Mouse (Mus musculus) lung, postnatal 0 days (tissue): ENCODE measurements around the gene Dram2. TPM values are rescaled to one million over a fixed set of nuclear protein-coding genes. Genes with fewer than 3 reads are reported as not detected.

ENCODE experiments used
- ATAC-seq: fragments of 200-750 bp; cut with Nextera tagmentation; 2 replicates; pipeline ENCODE4 v1.8.0; 2017; ENCODE audit warnings: moderate library complexity
- DNase-seq: peaks from one replicate; pipeline ENCODE4 v3.0.0-alpha.2; 2016; ENCODE audit warnings: low spot score
- H3K27ac ChIP-seq: fragments of 300-500 bp; sonication (generic); 2 replicates; pipeline ENCODE4 v1.5.1; 2014; ENCODE audit warnings: antibody characterized with exemption, mild to moderate bottlenecking, low read length, mixed read lengths
- H3K27me3 ChIP-seq: fragments of 300-500 bp; sonication (generic); replicated peaks from 2 replicates; pipeline ENCODE4 v1.6.1; 2014; ENCODE audit warnings: low read length, mixed read lengths; ENCODE audit not compliant: insufficient read depth
- H3K36me3 ChIP-seq: fragments of 300-500 bp; sonication (generic); 2 replicates; pipeline ENCODE4 v1.6.1; 2014; ENCODE audit warnings: low read length, mixed read lengths; ENCODE audit not compliant: insufficient read depth
- H3K4me1 ChIP-seq: fragments of 300-500 bp; sonication (generic); 2 replicates; pipeline ENCODE4 v1.6.1; 2014; ENCODE audit warnings: antibody characterized with exemption, low read depth, low read length, mixed read lengths; ENCODE audit not compliant: insufficient read depth
- H3K4me2 ChIP-seq: fragments of 300-500 bp; sonication (generic); replicated peaks from 2 replicates; pipeline ENCODE4 v1.6.1; 2014; ENCODE audit warnings: low read depth, mild to moderate bottlenecking, low read length, moderate library complexity, mixed read lengths
- H3K4me3 ChIP-seq: fragments of 300-500 bp; sonication (generic); 2 replicates; pipeline ENCODE4 v1.5.1; 2014; ENCODE audit warnings: low read depth, low read length
- H3K9ac ChIP-seq: fragments of 300-500 bp; sonication (generic); replicated peaks from 2 replicates; pipeline ENCODE4 v1.6.1; 2014; ENCODE audit warnings: low read depth, mild to moderate bottlenecking
- H3K9me3 ChIP-seq: fragments of 300-500 bp; sonication (generic); 2 replicates; pipeline ENCODE4 v1.6.1; 2016; ENCODE audit warnings: low read length, mixed read lengths
- CTCF ChIP-seq: IDR thresholded peaks from 2 replicates; pipeline ENCODE4 v1.5.1; 2016; ENCODE audit warnings: antibody characterized with exemption, mild to moderate bottlenecking
- EP300 ChIP-seq: IDR thresholded peaks from 2 replicates; pipeline ENCODE4 v1.6.1; 2016; ENCODE audit warnings: antibody characterized with exemption, mild to moderate bottlenecking, control low read depth
- WGBS: fragments of 180-500 bp; shearing (Covaris S2); extraction: QIAGEN DNeasy Blood & Tissue Kit; methylation state at CpG from one replicate; pipeline ENCODE4 v1.1.7; 2014; 5-methylcytosine and 5-hydroxymethylcytosine counted together
- polyA plus RNA-seq: library from polyadenylated mRNA; unstranded; fragments of >200 nt; fragmentation: Nextera tagmentation; extraction: Ambion mirVana; gene quantifications from 2 replicates; pipeline ENCODE4 v1.2.1, GENCODE M21; 2015

Gene Dram2
- polyA plus RNA-seq, 1 experiment from 2014 or later = 155 TPM

- H3K4me3 ChIP-seq = no peak overlapping the region
- no peaks in the 10 kb centered on the region for H3K9me3 ChIP-seq
- no peaks in the 10 kb centered on the region for H3K4me1 ChIP-seq
- H3K27ac ChIP-seq = no peak overlapping the region
- H3K4me2 ChIP-seq = no peak overlapping the region
- H3K36me3 ChIP-seq = no peaks in the 10 kb centered on the region
- H3K27me3 ChIP-seq = no peaks in the 10 kb centered on the region
- no peak overlapping the region for H3K9ac ChIP-seq
- DNase-seq (no peak), ATAC-seq (no peak)
- no peak for TF ChIP-seq CTCF
- no peak for TF ChIP-seq EP300
- 64% methylated on average over 1 of the region's 1 CpGs for WGBS
These were observed 70.5 kb downstream of the Dram2 start for GRCm38 (mm10) chr3:106618103-106618502.

Other genes with a start within 250 kb of the Dram2 start
- 0.07 TPM in 1 of 2 replicates, not detected in the other for gene Chil6, start 141.6 kb upstream of the Dram2 start, polyA plus RNA-seq
- gene Dennd2d, start 65.4 kb upstream of the Dram2 start, polyA plus RNA-seq = 19.6 and 20.8 TPM in 2 replicates
- gene Cept1, start within 50 bp of the Dram2 start, polyA plus RNA-seq = 74.1 and 80.4 TPM in 2 replicates
- 18.8 and 20.6 TPM in 2 replicates for gene Lrif1, start 137.2 kb downstream of the Dram2 start, polyA plus RNA-seq
- 30.9 and 31.2 TPM in 2 replicates for gene Cd53, start 242.4 kb downstream of the Dram2 start, polyA plus RNA-seq